Mouse (Mus musculus): ENCODE data around the gene Pitpnm1. TPM values are rescaled to one million over a fixed set of nuclear protein-coding genes. Genes with fewer than 3 reads are reported as not detected.

Pitpnm1 gene
- polyA plus RNA-seq, 1 experiment from 2014 or later, result 87.3 TPM

- 63% methylated on average over 8 of the region's 8 CpGs for WGBS
- H3K4me1 ChIP-seq (ENCODE audit: control insufficient read depth, insufficient read depth, low read depth, low read length), result no peaks in the 10 kb centered on the region
- no peaks in the 10 kb centered on the region for H3K9me3 ChIP-seq (ENCODE audit: control insufficient read depth, low read length)
- H3K9ac ChIP-seq (ENCODE audit: low read depth, low read length), result no peak overlapping the region
- H3K36me3 ChIP-seq (ENCODE audit: control insufficient read depth, insufficient read depth, low read length), result no peaks in the 10 kb centered on the region
- ATAC-seq, result no peak
- no peak overlapping the region for H3K27ac ChIP-seq (ENCODE audit: low read depth, low read length)
- H3K27me3 ChIP-seq (replicated peaks; ENCODE audit: control insufficient read depth, insufficient read depth, low read length), result no peaks in the 10 kb centered on the region
- no peak overlapping the region for H3K4me2 ChIP-seq (ENCODE audit: low read length)
- no peak overlapping the region for H3K4me3 ChIP-seq (ENCODE audit: low read length)
Observed at GRCm38 (mm10) chr19:4080511-4081009, 19.2 kb upstream of the Pitpnm1 start.

GRCm38 (mm10) chr19:4081394-4081793, 18.4 kb upstream of the Pitpnm1 start, which contains the start of gene Cabp2:
Gene Cabp2, plus strand, starts transcription at chr19:4081578.
- WGBS, result 63% methylated on average over 3 of the region's 3 CpGs
- no peaks in the 10 kb centered on the region for H3K36me3 ChIP-seq (ENCODE audit: control insufficient read depth, insufficient read depth, low read length)
- ATAC-seq, result no peak
- no peaks in the 10 kb centered on the region for H3K4me1 ChIP-seq (ENCODE audit: control insufficient read depth, insufficient read depth, low read depth, low read length)
- no peak within 1 kb of the TSS for H3K4me3 ChIP-seq (ENCODE audit: low read length)
- H3K4me2 ChIP-seq (ENCODE audit: low read length), result no peak within 1 kb of the TSS
- no peak within 1 kb of the TSS for H3K27ac ChIP-seq (ENCODE audit: low read depth, low read length)
- H3K9ac ChIP-seq (ENCODE audit: low read depth, low read length), result no peak within 1 kb of the TSS
- H3K9me3 ChIP-seq (ENCODE audit: control insufficient read depth, low read length), result no peaks in the 10 kb centered on the region
- H3K27me3 ChIP-seq (replicated peaks; ENCODE audit: control insufficient read depth, insufficient read depth, low read length), result no peaks in the 10 kb centered on the region

GRCm38 (mm10) chr19:4082219-4082965, 17.4 kb upstream of the Pitpnm1 start:
- H3K36me3 ChIP-seq (ENCODE audit: control insufficient read depth, insufficient read depth, low read length), result no peaks in the 10 kb centered on the region

GRCm38 (mm10) chr19:4083316-4083715, 16.5 kb upstream of the Pitpnm1 start:
- Histone ChIP-seq H3K36me3 (ENCODE audit: control insufficient read depth, insufficient read depth, low read length) (no peaks in the 10 kb centered on the region), H3K4me3 (ENCODE audit: low read length) (no peak overlapping the region), H3K4me1 (ENCODE audit: control insufficient read depth, insufficient read depth, low read depth, low read length) (no peaks in the 10 kb centered on the region), H3K9me3 (ENCODE audit: control insufficient read depth, low read length) (no peaks in the 10 kb centered on the region), H3K27ac (ENCODE audit: low read depth, low read length) (no peak overlapping the region), H3K4me2 (ENCODE audit: low read length) (no peak overlapping the region), H3K27me3 (replicated peaks; ENCODE audit: control insufficient read depth, insufficient read depth, low read length) (no peaks in the 10 kb centered on the region), H3K9ac (ENCODE audit: low read depth, low read length) (no peak overlapping the region)
- no peak for ATAC-seq
- 76% methylated on average over 7 of the region's 7 CpGs for WGBS

More at GRCm38 (mm10) chr19:4082219-4082965, 17.4 kb upstream of the Pitpnm1 start:
- no peaks in the 10 kb centered on the region for H3K4me1 ChIP-seq (ENCODE audit: control insufficient read depth, insufficient read depth, low read depth, low read length)
- H3K4me2 ChIP-seq (ENCODE audit: low read length), result no peak overlapping the region
- no peak overlapping the region for H3K4me3 ChIP-seq (ENCODE audit: low read length)
- ATAC-seq, result no peak
- H3K9ac ChIP-seq (ENCODE audit: low read depth, low read length), result no peak overlapping the region
- H3K27me3 ChIP-seq (replicated peaks; ENCODE audit: control insufficient read depth, insufficient read depth, low read length), result no peaks in the 10 kb centered on the region
- H3K27ac ChIP-seq (ENCODE audit: low read depth, low read length), result no peak overlapping the region
- no peaks in the 10 kb centered on the region for H3K9me3 ChIP-seq (ENCODE audit: control insufficient read depth, low read length)
- WGBS, result 84% methylated on average over 11 of the region's 11 CpGs

GRCm38 (mm10) chr19:4083826-4084225, 16.0 kb upstream of the Pitpnm1 start:
- H3K9me3 ChIP-seq (ENCODE audit: control insufficient read depth, low read length), result no peaks in the 10 kb centered on the region
- H3K4me3 ChIP-seq (ENCODE audit: low read length), result no peak overlapping the region
- no peak overlapping the region for H3K9ac ChIP-seq (ENCODE audit: low read depth, low read length)
- no peak overlapping the region for H3K4me2 ChIP-seq (ENCODE audit: low read length)
- H3K27me3 ChIP-seq (replicated peaks; ENCODE audit: control insufficient read depth, insufficient read depth, low read length), result no peaks in the 10 kb centered on the region
- no peak for ATAC-seq
- no peaks in the 10 kb centered on the region for H3K36me3 ChIP-seq (ENCODE audit: control insufficient read depth, insufficient read depth, low read length)
- WGBS, result 37% methylated on average over 8 of the region's 8 CpGs
- no peaks in the 10 kb centered on the region for H3K4me1 ChIP-seq (ENCODE audit: control insufficient read depth, insufficient read depth, low read depth, low read length)
- no peak overlapping the region for H3K27ac ChIP-seq (ENCODE audit: low read depth, low read length)

- no peak overlapping the region for H3K4me2 ChIP-seq (ENCODE audit: low read length)
- H3K9me3 ChIP-seq (ENCODE audit: control insufficient read depth, low read length), result no peaks in the 10 kb centered on the region
- WGBS, result 85% methylated on average over 1 of the region's 1 CpGs
- no peaks in the 10 kb centered on the region for H3K36me3 ChIP-seq (ENCODE audit: control insufficient read depth, insufficient read depth, low read length)
- H3K27ac ChIP-seq (ENCODE audit: low read depth, low read length), result no peak overlapping the region
- H3K9ac ChIP-seq (ENCODE audit: low read depth, low read length), result no peak overlapping the region
- H3K4me1 ChIP-seq (ENCODE audit: control insufficient read depth, insufficient read depth, low read depth, low read length), result no peaks in the 10 kb centered on the region
- no peaks in the 10 kb centered on the region for H3K27me3 ChIP-seq (replicated peaks; ENCODE audit: control insufficient read depth, insufficient read depth, low read length)
- H3K4me3 ChIP-seq (ENCODE audit: low read length), result no peak overlapping the region
- ATAC-seq, result no peak
Observed at GRCm38 (mm10) chr19:4084984-4085383, 14.8 kb upstream of the Pitpnm1 start.

GRCm38 (mm10) chr19:4086156-4086555, 13.6 kb upstream of the Pitpnm1 start:
- no peak overlapping the region for H3K4me2 ChIP-seq (ENCODE audit: low read length)
- H3K27ac ChIP-seq (ENCODE audit: low read depth, low read length), result no peak overlapping the region
- no peaks in the 10 kb centered on the region for H3K9me3 ChIP-seq (ENCODE audit: control insufficient read depth, low read length)
- no peak overlapping the region for H3K4me3 ChIP-seq (ENCODE audit: low read length)
- 92% methylated on average over 15 of the region's 15 CpGs for WGBS
- no peak overlapping the region for H3K9ac ChIP-seq (ENCODE audit: low read depth, low read length)
- no peaks in the 10 kb centered on the region for H3K36me3 ChIP-seq (ENCODE audit: control insufficient read depth, insufficient read depth, low read length)
- no peaks in the 10 kb centered on the region for H3K4me1 ChIP-seq (ENCODE audit: control insufficient read depth, insufficient read depth, low read depth, low read length)
- no peaks in the 10 kb centered on the region for H3K27me3 ChIP-seq (replicated peaks; ENCODE audit: control insufficient read depth, insufficient read depth, low read length)
- no peak for ATAC-seq

- H3K27ac ChIP-seq (ENCODE audit: low read depth, low read length), result no peak overlapping the region
- no peaks in the 10 kb centered on the region for H3K4me1 ChIP-seq (ENCODE audit: control insufficient read depth, insufficient read depth, low read depth, low read length)
- no peaks in the 10 kb centered on the region for H3K9me3 ChIP-seq (ENCODE audit: control insufficient read depth, low read length)
- WGBS, result 94% methylated on average over 5 of the region's 5 CpGs
- H3K27me3 ChIP-seq (replicated peaks; ENCODE audit: control insufficient read depth, insufficient read depth, low read length), result no peaks in the 10 kb centered on the region
- no peak overlapping the region for H3K9ac ChIP-seq (ENCODE audit: low read depth, low read length)
- H3K4me3 ChIP-seq (ENCODE audit: low read length), result no peak overlapping the region
- no peak overlapping the region for H3K4me2 ChIP-seq (ENCODE audit: low read length)
- no peaks in the 10 kb centered on the region for H3K36me3 ChIP-seq (ENCODE audit: control insufficient read depth, insufficient read depth, low read length)
- ATAC-seq, result no peak
Observed at GRCm38 (mm10) chr19:4087090-4087489, 12.7 kb upstream of the Pitpnm1 start.

- Histone ChIP-seq H3K4me1 (ENCODE audit: control insufficient read depth, insufficient read depth, low read depth, low read length) (no peaks in the 10 kb centered on the region), H3K9ac (ENCODE audit: low read depth, low read length) (no peak overlapping the region), H3K4me3 (ENCODE audit: low read length) (no peak overlapping the region), H3K27ac (ENCODE audit: low read depth, low read length) (no peak overlapping the region), H3K4me2 (ENCODE audit: low read length) (no peak overlapping the region), H3K27me3 (replicated peaks; ENCODE audit: control insufficient read depth, insufficient read depth, low read length) (no peaks in the 10 kb centered on the region), H3K9me3 (ENCODE audit: control insufficient read depth, low read length) (no peaks in the 10 kb centered on the region), H3K36me3 (ENCODE audit: control insufficient read depth, insufficient read depth, low read length) (no peaks in the 10 kb centered on the region)
- WGBS, result 51% methylated on average over 5 of the region's 5 CpGs
- ATAC-seq, result no peak
Observed at GRCm38 (mm10) chr19:4088146-4088545, 11.7 kb upstream of the Pitpnm1 start.
